ENCODE assay signal across 11 mouse cellular contexts in the genomic region with DNA sequence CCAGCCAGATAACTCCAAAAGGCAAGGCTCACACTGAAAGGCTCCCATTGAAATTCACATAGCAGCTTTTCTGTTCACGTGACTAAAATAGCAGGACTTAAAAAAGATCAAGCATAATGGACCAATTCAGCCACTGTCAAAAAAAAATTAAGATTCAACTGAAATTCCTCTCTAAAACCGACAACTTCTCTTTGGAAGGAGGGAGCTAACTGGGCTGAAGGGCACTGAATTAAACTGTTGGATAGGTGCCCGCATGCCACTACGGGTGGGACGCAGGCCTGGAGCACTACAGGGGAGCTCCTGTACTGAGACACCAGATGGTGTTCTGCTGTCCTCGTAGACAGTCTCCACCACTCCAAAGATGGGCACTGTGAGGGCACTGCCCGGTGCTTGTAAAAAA.
A peak's percentile ranks its signal among the peaks of the same experiment; 100 is the strongest.
DNase-seq lines count a peak whose midpoint lies in the region; ATAC-seq and TF ChIP-seq lines count a peak whose summit lies in the region.
"Had no signal": no experiment of that assay in that cellular context is flagged by ENCODE, and none has a peak within 500 bp of the region (broad histone marks: within the 10 kb centered on the region; RNA-seq: fewer than 3 reads in every experiment).

No protein-coding gene starts in this region.

- ATAC-seq in forebrain, embryonic 15.5 days (replicated peaks), result peak; percentile 74
- peak; percentile 85 for ATAC-seq in midbrain, embryonic 16.5 days

- WGBS in forebrain, embryonic 15.5 days, result 9% methylated on average over 7 of the region's 7 CpGs
- 27% methylated on average over 7 of the region's 7 CpGs for WGBS in midbrain, embryonic 16.5 days

- no peaks in the 10 kb centered on the region for H3K27me3 ChIP-seq in forebrain, embryonic 15.5 days
- H3K27me3 ChIP-seq in midbrain, embryonic 16.5 days (ENCODE audit: control insufficient read depth, insufficient read depth, low read depth, low read length), result no peaks in the 10 kb centered on the region

- H3K4me3 ChIP-seq in left cerebral cortex, adult 2 months, result no peak overlapping the region
- H3K4me3 ChIP-seq in forebrain, embryonic 15.5 days, result no peak overlapping the region
- no peak overlapping the region for H3K4me3 ChIP-seq in midbrain, embryonic 16.5 days (ENCODE audit: low read depth, low read length)

- H3K9me3 ChIP-seq in forebrain, embryonic 15.5 days, result no peaks in the 10 kb centered on the region
- no peaks in the 10 kb centered on the region for H3K9me3 ChIP-seq in midbrain, embryonic 16.5 days (replicated peaks; ENCODE audit: control insufficient read depth, low read length, poor library complexity, severe bottlenecking)
- H3K9me3 ChIP-seq: G1E had no signal

- TF ChIP-seq CTCF in left cerebral cortex, adult 2 months (IDR thresholded peaks at IDR 0.05), result no peak

- no peak overlapping the region for H3K4me2 ChIP-seq in forebrain, embryonic 15.5 days (replicated peaks)
- H3K4me2 ChIP-seq in midbrain, embryonic 16.5 days (ENCODE audit: low read length), result no peak overlapping the region

- H3K9ac ChIP-seq in forebrain, embryonic 15.5 days (replicated peaks), result no peak overlapping the region
- no peak overlapping the region for H3K9ac ChIP-seq in midbrain, embryonic 16.5 days (ENCODE audit: low read depth, low read length)

- H3K27ac ChIP-seq in left cerebral cortex, adult 2 months, result peak overlapping the region; percentile 40
- peak overlapping the region; percentile 79 for H3K27ac ChIP-seq in forebrain, embryonic 15.5 days (replicated peaks)
- H3K27ac ChIP-seq in midbrain, embryonic 16.5 days (ENCODE audit: low read length), result peak overlapping the region; percentile 55; the same call in 1 of the 2 replicates
- H3K27ac ChIP-seq: kidney, postnatal 0 days had no signal

- DNase-seq in left cerebral cortex, adult 2 months (ENCODE audit: extremely low spot score in 1 of 2, low spot score in 2 of 2), result no peak
- no peak for DNase-seq in left cerebral cortex, postnatal 36 days (ENCODE audit: low spot score in 2 of 2)
- DNase-seq in cerebellum, adult 8-10 months, result peak; percentile 86
- DNase-seq in spleen, postnatal 4 days (ENCODE audit: low spot score in 2 of 2), result no peak
- no peak for DNase-seq in adipocyte (ENCODE audit: low spot score)
- DNase-seq in adrenal gland, adult 2 months, result no peak
- DNase-seq: adrenal gland, postnatal 36 days had no signal

- peaks cover 41% of the 10 kb centered on the region for H3K4me1 ChIP-seq in forebrain, embryonic 15.5 days
- peaks cover 15% of the 10 kb centered on the region; the same call in 1 of the 2 replicates for H3K4me1 ChIP-seq in midbrain, embryonic 16.5 days (ENCODE audit: control insufficient read depth, insufficient read depth, low read length)

- intact Hi-C loops in left cerebral cortex, adult 2 months (cut with DNase I), result loop anchor here (10.0 kb wide), 1 partner anchor 1363 kb away; no protein-coding TSS in a partner anchor
- intact Hi-C loops in left cerebral cortex, postnatal 36 days (cut with DNase I), result loop anchor here (5.0 kb wide), 1 partner anchor 34 kb away; no protein-coding TSS in a partner anchor

- H3K36me3 ChIP-seq in forebrain, embryonic 15.5 days, result peaks cover 11% of the 10 kb centered on the region
- peaks cover 8% of the 10 kb centered on the region; the same call in 1 of the 2 replicates for H3K36me3 ChIP-seq in midbrain, embryonic 16.5 days (ENCODE audit: control insufficient read depth, insufficient read depth, low read length)
